ENCODE assay signal across 21 mouse cellular contexts in the genomic region with DNA sequence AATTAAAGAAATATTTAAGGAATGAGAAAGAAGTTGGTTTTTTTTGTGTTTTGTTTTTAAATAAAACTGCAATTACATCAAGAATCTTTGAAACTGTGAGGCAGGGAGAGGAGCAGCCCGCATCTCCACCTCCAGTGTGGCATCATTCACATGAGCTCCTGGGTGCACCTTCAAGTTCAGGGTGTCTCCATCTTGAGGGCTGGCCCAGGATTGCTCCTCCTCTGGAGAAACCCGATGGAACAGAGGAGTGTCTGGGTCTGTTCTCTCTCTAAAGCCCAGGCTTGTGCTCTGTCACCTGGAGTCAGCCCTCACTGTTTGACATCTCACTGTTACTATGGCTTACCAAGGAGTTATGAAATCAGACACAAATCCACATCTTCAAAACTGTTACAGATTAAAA.
DNase-seq lines count a peak whose midpoint lies in the region; ATAC-seq and TF ChIP-seq lines count a peak whose summit lies in the region.
"Had no signal": no experiment of that assay in that cellular context is flagged by ENCODE, and none has a peak within 500 bp of the region (broad histone marks: within the 10 kb centered on the region; RNA-seq: fewer than 3 reads in every experiment).

No protein-coding gene starts in this region.

- no peaks in the 10 kb centered on the region for H3K27me3 ChIP-seq in forebrain, postnatal 0 days (ENCODE audit: insufficient read depth, low read length)
- H3K27me3 ChIP-seq: embryonic facial prominence, embryonic 15.5 days; forebrain, embryonic 15.5 days; hindbrain, embryonic 13.5 days had no signal

- H3K4me2 ChIP-seq in forebrain, postnatal 0 days (ENCODE audit: low read depth): no peak overlapping the region
- H3K4me2 ChIP-seq: embryonic facial prominence, embryonic 15.5 days; forebrain, embryonic 15.5 days; hindbrain, embryonic 13.5 days had no signal

- no peak overlapping the region for H3K9ac ChIP-seq in forebrain, postnatal 0 days
- H3K9ac ChIP-seq: embryonic facial prominence, embryonic 15.5 days; forebrain, embryonic 15.5 days; hindbrain, embryonic 13.5 days had no signal

- WGBS in forebrain, postnatal 0 days: 82% methylated on average over 2 of the region's 2 CpGs

- peak; percentile 51 to 52 for DNase-seq in cerebellum, adult 18-20 months
- no peak for DNase-seq in cerebellum, postnatal 10 days
- no peak for DNase-seq in layer of hippocampus, adult 2 months (ENCODE audit: low spot score in 2 of 2)
- no peak for DNase-seq in layer of hippocampus, adult 9-11 months
- peak; percentile 47 to 49 for DNase-seq in cerebellum, postnatal 25 days
- DNase-seq in forebrain, postnatal 0 days: no peak
- DNase-seq: adrenal gland, adult 2 months; adrenal gland, postnatal 25 days; embryo, embryonic 11 days; gastrocnemius, adult 2 months; gastrocnemius, postnatal 25 days; heart, postnatal 10 days; heart, postnatal 4 days; kidney, adult 11 months had no signal

- ATAC-seq in forebrain, postnatal 0 days: no peak
- ATAC-seq: forebrain, embryonic 15.5 days; hindbrain, postnatal 0 days had no signal

- H3K4me3 ChIP-seq in layer of hippocampus, adult 2 months: peak overlapping the region; percentile 49
- no peak overlapping the region for H3K4me3 ChIP-seq in forebrain, postnatal 0 days (ENCODE audit: low read depth, low read length)
- H3K4me3 ChIP-seq: embryonic facial prominence, embryonic 15.5 days; erythroblast, embryonic 14.5 days; forebrain, embryonic 10.5 days; forebrain, embryonic 15.5 days; gastrocnemius, adult 2 months; heart, embryonic 10.5 days; hindbrain, embryonic 13.5 days had no signal

- peak overlapping the region; percentile 86 for H3K27ac ChIP-seq in layer of hippocampus, adult 2 months
- no peak overlapping the region for H3K27ac ChIP-seq in forebrain, postnatal 0 days (ENCODE audit: low read depth, low read length)
- H3K27ac ChIP-seq: embryonic facial prominence, embryonic 15.5 days; forebrain, embryonic 10.5 days; forebrain, embryonic 15.5 days; gastrocnemius, adult 2 months; heart, embryonic 10.5 days; hindbrain, embryonic 13.5 days; hindbrain, postnatal 0 days had no signal

- H3K36me3 ChIP-seq in forebrain, postnatal 0 days (ENCODE audit: insufficient read depth): 0 out of 2 replicates have a peak, but pooled peaks cover 10% of the 10 kb centered on the region
- H3K36me3 ChIP-seq: embryonic facial prominence, embryonic 15.5 days; forebrain, embryonic 10.5 days; heart, embryonic 10.5 days had no signal

- no peak for TF ChIP-seq CTCF in layer of hippocampus, adult 2 months (conservative IDR thresholded peaks at IDR 0.05)
- TF ChIP-seq CTCF in forebrain, postnatal 0 days (IDR thresholded peaks at IDR 0.05; ENCODE audit: low read depth): no peak

- H3K9me3 ChIP-seq in forebrain, postnatal 0 days (ENCODE audit: low read length): no peaks in the 10 kb centered on the region
- H3K9me3 ChIP-seq: embryonic facial prominence, embryonic 15.5 days; forebrain, embryonic 10.5 days; forebrain, embryonic 15.5 days; heart, embryonic 10.5 days; hindbrain, embryonic 13.5 days had no signal

- H3K4me1 ChIP-seq in forebrain, postnatal 0 days (ENCODE audit: insufficient read depth): no peaks in the 10 kb centered on the region
- H3K4me1 ChIP-seq: embryonic facial prominence, embryonic 15.5 days; forebrain, embryonic 15.5 days; heart, embryonic 10.5 days; hindbrain, embryonic 13.5 days had no signal

Comparison
In these comparisons a context has a peak if more than half of its experiments do, and no peak if none do; other contexts are left out.
1. DNase-seq: peak in cerebellum, adult 18-20 months (2 of 2) and cerebellum, postnatal 25 days (2 of 2); none in cerebellum, postnatal 10 days (0 of 2), layer of hippocampus, adult 2 months (0 of 2), layer of hippocampus, adult 9-11 months (single experiment) and forebrain, postnatal 0 days (single experiment).